Mouse (Mus musculus) testis, adult 2 months (tissue): ENCODE measurements at regions not wholly inside any gene's neighbourhood (a gene's known extent, or its start where the extent isn't known, plus 50 kb on each side); places are given as distances from the start of the nearest gene placed in this dataset.
A peak's percentile ranks its signal among the peaks of the same experiment; 100 is the strongest.

ENCODE experiments used
- H3K27ac ChIP-seq: fragments of 200-500 bp; 2 replicates; pipeline ENCODE4 v1.5.1; 2012; ENCODE audit warnings: low read depth, low read length; ENCODE audit not compliant: control insufficient read depth, insufficient read depth
- H3K27me3 ChIP-seq: fragments of 200-500 bp; 2 replicates; pipeline ENCODE4 v1.6.1; 2012; ENCODE audit warnings: mild to moderate bottlenecking, low read length, moderate library complexity; ENCODE audit not compliant: control insufficient read depth, insufficient read depth
- H3K36me3 ChIP-seq: fragments of 200-500 bp; 2 replicates; pipeline ENCODE4 v1.6.1; 2012; ENCODE audit warnings: mild to moderate bottlenecking, low read length; ENCODE audit not compliant: control insufficient read depth, insufficient read depth
- H3K4me1 ChIP-seq: fragments of 200-500 bp; 2 replicates; pipeline ENCODE4 v1.6.1; 2012; ENCODE audit warnings: low read length; ENCODE audit not compliant: control insufficient read depth, insufficient read depth
- H3K4me3 ChIP-seq: fragments of 200-500 bp; 2 replicates; pipeline ENCODE4 v1.5.1; 2012; ENCODE audit warnings: low read depth, mild to moderate bottlenecking, low read length, moderate library complexity, mixed read lengths; ENCODE audit not compliant: control insufficient read depth
- CTCF ChIP-seq: fragments of 200-500 bp; IDR thresholded peaks from 2 replicates; pipeline ENCODE4 v1.5.1; 2012; ENCODE audit warnings: low read depth, mild to moderate bottlenecking, inconsistent platforms, low read length, moderate library complexity; ENCODE audit not compliant: control insufficient read depth, insufficient read depth, insufficient replicate concordance
- POLR2A ChIP-seq: fragments of 200-500 bp; IDR thresholded peaks from 2 replicates; pipeline ENCODE4 v1.6.1; 2012; ENCODE audit warnings: low read depth, mild to moderate bottlenecking, inconsistent platforms, low read length, moderate library complexity; ENCODE audit not compliant: control insufficient read depth

GRCm38 (mm10) chr10:6053207-6053606 is 131.0 kb upstream of the Rgs17 start:
- H3K27me3 ChIP-seq: no peaks in the 10 kb centered on the region
- no peak overlapping the region for H3K27ac ChIP-seq
- TF ChIP-seq POLR2A: no peak
- no peak for TF ChIP-seq CTCF
- no peaks in the 10 kb centered on the region for H3K4me1 ChIP-seq
- no peaks in the 10 kb centered on the region for H3K36me3 ChIP-seq
- H3K4me3 ChIP-seq: no peak overlapping the region

GRCm38 (mm10) chr10:6043358-6043757 is 121.2 kb upstream of the Rgs17 start:
- no peak overlapping the region for H3K27ac ChIP-seq

GRCm38 (mm10) chr10:6039771-6040170 is 117.6 kb upstream of the Rgs17 start:
- Histone ChIP-seq H3K4me1 (no peaks in the 10 kb centered on the region), H3K36me3 (no peaks in the 10 kb centered on the region), H3K4me3 (no peak overlapping the region), H3K27ac (no peak overlapping the region), H3K27me3 (no peaks in the 10 kb centered on the region)
- no peak for TF ChIP-seq POLR2A
- TF ChIP-seq CTCF: no peak

More at GRCm38 (mm10) chr10:6043358-6043757, 121.2 kb upstream of the Rgs17 start:
- H3K27me3 ChIP-seq: no peaks in the 10 kb centered on the region
- H3K4me1 ChIP-seq: no peaks in the 10 kb centered on the region
- TF ChIP-seq CTCF (no peak), POLR2A (no peak)
- H3K36me3 ChIP-seq: no peaks in the 10 kb centered on the region
- no peak overlapping the region for H3K4me3 ChIP-seq

DNA sequence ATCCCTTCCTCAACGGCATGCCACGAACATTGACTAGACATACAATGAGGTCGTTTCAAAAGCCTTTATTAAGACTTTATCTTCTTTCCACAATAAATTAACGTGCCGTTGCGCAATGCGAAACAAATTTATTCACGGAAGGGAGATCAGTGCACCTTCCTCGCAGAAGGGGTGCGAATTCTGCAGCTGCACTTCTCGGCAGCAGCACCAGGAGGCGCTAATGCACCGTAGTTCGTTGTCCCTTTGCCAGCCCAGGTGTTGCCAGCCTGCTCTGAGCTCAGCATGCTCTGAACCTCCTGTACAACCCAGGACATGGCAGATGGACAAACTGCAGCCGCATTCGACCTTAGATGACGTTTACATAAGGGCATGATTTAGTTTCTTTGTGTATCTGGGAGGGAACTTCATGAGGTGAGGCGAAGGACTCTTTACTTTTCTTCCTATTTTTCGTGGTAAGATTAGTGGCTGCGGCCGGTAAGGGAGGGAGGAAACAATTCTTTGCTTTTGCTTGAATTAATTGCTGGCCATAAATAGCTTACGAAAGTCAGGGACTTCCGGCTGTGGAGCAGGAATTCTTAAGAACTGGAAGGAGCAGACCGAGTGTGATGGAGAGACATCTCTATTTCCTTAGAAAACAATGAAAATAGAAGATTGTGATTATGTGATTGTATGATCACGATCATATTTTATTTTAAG is 113.7 kb upstream of the Rgs17 start:
- Histone ChIP-seq H3K27ac (no peak overlapping the region), H3K27me3 (no peaks in the 10 kb centered on the region), H3K4me1 (no peaks in the 10 kb centered on the region), H3K36me3 (no peaks in the 10 kb centered on the region), H3K4me3 (no peak overlapping the region)
- peak; percentile 98 for TF ChIP-seq CTCF
- no peak for TF ChIP-seq POLR2A

DNA sequence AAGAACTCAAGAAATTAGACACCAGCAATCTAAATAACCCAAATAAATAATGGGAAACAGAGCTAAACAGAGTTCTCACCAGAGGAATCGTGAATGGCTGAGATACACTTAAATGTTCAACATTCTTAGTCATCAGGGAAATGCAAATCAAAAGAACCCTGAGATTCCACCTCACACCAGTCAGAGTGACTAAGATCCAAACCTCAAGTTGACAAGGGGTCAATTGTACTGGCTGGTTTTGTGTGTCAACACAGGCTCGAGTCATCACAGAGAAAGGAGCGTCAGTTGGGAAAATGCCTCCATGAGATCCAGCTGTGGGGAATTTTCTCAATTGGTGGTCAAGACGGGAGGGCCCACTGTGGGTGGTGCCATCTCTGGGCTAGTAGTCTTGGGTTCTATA is 110.3 kb upstream of the Rgs17 start:
- no peak overlapping the region for H3K4me3 ChIP-seq
- H3K36me3 ChIP-seq: no peaks in the 10 kb centered on the region
- no peaks in the 10 kb centered on the region for H3K27me3 ChIP-seq
- no peaks in the 10 kb centered on the region for H3K4me1 ChIP-seq
- H3K27ac ChIP-seq: no peak overlapping the region
- no peak for TF ChIP-seq CTCF
- TF ChIP-seq POLR2A: no peak

GRCm38 (mm10) chr10:6027551-6027950 is 105.4 kb upstream of the Rgs17 start:
- no peaks in the 10 kb centered on the region for H3K4me1 ChIP-seq
- no peak overlapping the region for H3K4me3 ChIP-seq
- H3K27ac ChIP-seq: no peak overlapping the region
- H3K36me3 ChIP-seq: no peaks in the 10 kb centered on the region
- TF ChIP-seq CTCF (no peak), POLR2A (no peak)
- H3K27me3 ChIP-seq: no peaks in the 10 kb centered on the region

- Histone ChIP-seq H3K36me3 (no peaks in the 10 kb centered on the region), H3K27me3 (no peaks in the 10 kb centered on the region), H3K4me1 (no peaks in the 10 kb centered on the region), H3K27ac (no peak overlapping the region), H3K4me3 (no peak overlapping the region)
- TF ChIP-seq CTCF: no peak
- no peak for TF ChIP-seq POLR2A
Measured at GRCm38 (mm10) chr10:6026317-6026716, 104.1 kb upstream of the Rgs17 start.
